Mouse (Mus musculus) limb, embryonic 12.5 days (tissue): Measurements from ENCODE around the gene Nsmf. TPM values are rescaled to one million over a fixed set of nuclear protein-coding genes. Genes with fewer than 3 reads are reported as not detected.
A peak's percentile ranks its signal among the peaks of the same experiment; 100 is the strongest.

Source experiments
- ATAC-seq: fragments of 200-750 bp; cut with Nextera tagmentation; 2 replicates; pipeline ENCODE4 v1.8.0; 2017; ENCODE audit warnings: low read depth, moderate TSS enrichment; ENCODE audit not compliant: insufficient number of reproducible peaks, insufficient read depth, low FRiP score, low TSS enrichment
- H3K27ac ChIP-seq: fragments of 300-500 bp; sonication (generic); 2 replicates; pipeline ENCODE4 v1.5.1; 2016; ENCODE audit warnings: mild to moderate bottlenecking, moderate library complexity
- H3K27me3 ChIP-seq: fragments of 300-500 bp; sonication (generic); 2 replicates; pipeline ENCODE4 v1.6.1; 2016; ENCODE audit warnings: mild to moderate bottlenecking, moderate library complexity
- H3K36me3 ChIP-seq: fragments of 300-500 bp; sonication (generic); 2 replicates; pipeline ENCODE4 v1.6.1; 2016; ENCODE audit warnings: mild to moderate bottlenecking, moderate library complexity
- H3K4me1 ChIP-seq: fragments of 300-500 bp; sonication (generic); replicated peaks from 2 replicates; pipeline ENCODE4 v1.6.1; 2016
- H3K4me2 ChIP-seq: fragments of 300-500 bp; sonication (generic); 2 replicates; pipeline ENCODE4 v1.6.1; 2016; ENCODE audit warnings: mild to moderate bottlenecking, moderate library complexity
- H3K4me3 ChIP-seq: fragments of 300-500 bp; sonication (generic); replicated peaks from 2 replicates; pipeline ENCODE4 v1.5.1; 2016; ENCODE audit warnings: mild to moderate bottlenecking
- H3K9ac ChIP-seq: fragments of 300-500 bp; sonication (generic); replicated peaks from 2 replicates; pipeline ENCODE4 v1.6.1; 2016; ENCODE audit warnings: mild to moderate bottlenecking, moderate library complexity
- H3K9me3 ChIP-seq: fragments of 300-500 bp; sonication (generic); 2 replicates; pipeline ENCODE4 v1.6.1; 2016; ENCODE audit warnings: mild to moderate bottlenecking, moderate library complexity
- WGBS: fragments of 180-500 bp; shearing (Covaris S2); methylation state at CpG from one replicate; pipeline ENCODE4 v1.1.7; 2016; 5-methylcytosine and 5-hydroxymethylcytosine counted together
- polyA plus RNA-seq: library from polyadenylated mRNA; unstranded; fragments of >200 nt; fragmentation: Nextera tagmentation; extraction: Ambion mirVana; gene quantifications from 2 replicates; pipeline ENCODE4 v1.2.1, GENCODE M21; 2016

The Nsmf gene
- polyA plus RNA-seq, 1 experiment from 2014 or later, result 77.8 TPM

GRCm38 (mm10) chr2:25055409-25056155 is 1.4 kb downstream of the Nsmf start:
- H3K4me3 ChIP-seq, result peak overlapping the region; percentile 87
- no peaks in the 10 kb centered on the region for H3K27me3 ChIP-seq
- peak overlapping the region; percentile 86 for H3K4me2 ChIP-seq
- H3K9me3 ChIP-seq, result no peaks in the 10 kb centered on the region
- H3K4me1 ChIP-seq, result peaks cover 11% of the 10 kb centered on the region
- H3K36me3 ChIP-seq, result peaks cover 46% of the 10 kb centered on the region
- 91% methylated on average over 21 of the region's 21 CpGs for WGBS
- H3K27ac ChIP-seq, result no peak overlapping the region
- peak overlapping the region; percentile 77; the same call in 1 of the 2 replicates for H3K9ac ChIP-seq
- no peak for ATAC-seq

GRCm38 (mm10) chr2:25058926-25059325 is 4.8 kb downstream of the Nsmf start:
- Histone ChIP-seq H3K9me3 (no peaks in the 10 kb centered on the region), H3K27ac (no peak overlapping the region), H3K36me3 (peaks cover 65% of the 10 kb centered on the region), H3K27me3 (no peaks in the 10 kb centered on the region), H3K4me1 (peaks cover 11% of the 10 kb centered on the region), H3K9ac (no peak overlapping the region), H3K4me3 (no peak overlapping the region), H3K4me2 (no peak overlapping the region)
- no peak for ATAC-seq
- WGBS, result 88% methylated on average over 7 of the region's 7 CpGs

- no peak overlapping the region for H3K4me2 ChIP-seq
- peaks cover 42% of the 10 kb centered on the region for H3K36me3 ChIP-seq
- ATAC-seq, result no peak
- H3K27ac ChIP-seq, result no peak overlapping the region
- H3K9me3 ChIP-seq, result no peaks in the 10 kb centered on the region
- no peaks in the 10 kb centered on the region for H3K4me1 ChIP-seq
- no peak overlapping the region for H3K9ac ChIP-seq
- no peak overlapping the region for H3K4me3 ChIP-seq
- H3K27me3 ChIP-seq, result no peaks in the 10 kb centered on the region
- 94% methylated on average over 5 of the region's 5 CpGs for WGBS
Observed at GRCm38 (mm10) chr2:25063523-25063922, 9.4 kb downstream of the Nsmf start.

DNA sequence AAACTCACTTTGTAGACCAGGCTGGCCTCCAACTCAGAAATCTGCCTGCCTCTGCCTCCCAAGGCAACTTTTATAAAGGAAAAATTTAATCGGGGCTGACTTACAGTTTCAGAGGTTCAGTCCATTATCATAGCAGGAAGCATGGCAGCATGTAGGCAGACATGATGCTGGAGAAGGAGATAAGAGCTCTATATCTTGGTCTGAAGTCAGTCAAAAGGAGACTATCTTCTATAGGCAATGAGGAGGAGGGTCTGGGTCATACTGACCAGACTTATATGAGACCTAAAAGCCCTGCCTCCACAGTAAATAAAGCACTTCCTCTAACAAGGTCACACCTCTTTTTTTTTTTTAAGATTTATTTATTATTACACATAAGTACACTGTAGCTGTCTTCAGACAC is 10.1 kb downstream of the Nsmf start:
- WGBS, result 93% methylated on average over 1 of the region's 1 CpGs
- H3K36me3 ChIP-seq, result peaks cover 36% of the 10 kb centered on the region
- ATAC-seq, result no peak

GRCm38 (mm10) chr2:25065537-25065936 is 11.4 kb downstream of the Nsmf start:
- no peak overlapping the region for H3K9ac ChIP-seq
- no peaks in the 10 kb centered on the region for H3K9me3 ChIP-seq
- H3K4me3 ChIP-seq, result no peak overlapping the region
- no peaks in the 10 kb centered on the region for H3K4me1 ChIP-seq
- H3K4me2 ChIP-seq, result no peak overlapping the region
- no peak for ATAC-seq
- H3K36me3 ChIP-seq, result peaks cover 24% of the 10 kb centered on the region
- H3K27ac ChIP-seq, result no peak overlapping the region
- H3K27me3 ChIP-seq, result no peaks in the 10 kb centered on the region

More for the DNA sequence above, 10.1 kb downstream of the Nsmf start:
- no peak overlapping the region for H3K4me3 ChIP-seq
- H3K27ac ChIP-seq, result no peak overlapping the region
- H3K9me3 ChIP-seq, result no peaks in the 10 kb centered on the region
- no peak overlapping the region for H3K4me2 ChIP-seq
- H3K27me3 ChIP-seq, result no peaks in the 10 kb centered on the region
- no peak overlapping the region for H3K9ac ChIP-seq
- no peaks in the 10 kb centered on the region for H3K4me1 ChIP-seq

- Histone ChIP-seq H3K4me3 (no peak overlapping the region), H3K36me3 (peaks cover 15% of the 10 kb centered on the region), H3K27me3 (no peaks in the 10 kb centered on the region), H3K4me2 (no peak overlapping the region), H3K27ac (no peak overlapping the region), H3K4me1 (no peaks in the 10 kb centered on the region), H3K9ac (no peak overlapping the region), H3K9me3 (no peaks in the 10 kb centered on the region)
- 84% methylated on average over 4 of the region's 4 CpGs for WGBS
- no peak for ATAC-seq
Observed at GRCm38 (mm10) chr2:25066552-25066951, 12.4 kb downstream of the Nsmf start.

- no peak overlapping the region for H3K27ac ChIP-seq
- H3K36me3 ChIP-seq, result no peaks in the 10 kb centered on the region
- 69% methylated on average over 4 of the region's 4 CpGs for WGBS
- H3K9me3 ChIP-seq, result no peaks in the 10 kb centered on the region
- H3K27me3 ChIP-seq, result no peaks in the 10 kb centered on the region
- H3K4me1 ChIP-seq, result no peaks in the 10 kb centered on the region
- no peak for ATAC-seq
- no peak overlapping the region for H3K4me3 ChIP-seq
- no peak overlapping the region for H3K4me2 ChIP-seq
- H3K9ac ChIP-seq, result no peak overlapping the region
Observed at GRCm38 (mm10) chr2:25069537-25069936, 15.4 kb downstream of the Nsmf start.

- H3K9ac ChIP-seq, result no peak overlapping the region
- no peak overlapping the region for H3K4me3 ChIP-seq
- no peaks in the 10 kb centered on the region for H3K9me3 ChIP-seq
- H3K36me3 ChIP-seq, result no peaks in the 10 kb centered on the region
- 95% methylated on average over 4 of the region's 4 CpGs for WGBS
- ATAC-seq, result no peak
- no peaks in the 10 kb centered on the region for H3K27me3 ChIP-seq
- no peaks in the 10 kb centered on the region for H3K4me1 ChIP-seq
- no peak overlapping the region for H3K4me2 ChIP-seq
- H3K27ac ChIP-seq, result no peak overlapping the region
Observed at GRCm38 (mm10) chr2:25072398-25072797, 18.2 kb downstream of the Nsmf start.

DNA sequence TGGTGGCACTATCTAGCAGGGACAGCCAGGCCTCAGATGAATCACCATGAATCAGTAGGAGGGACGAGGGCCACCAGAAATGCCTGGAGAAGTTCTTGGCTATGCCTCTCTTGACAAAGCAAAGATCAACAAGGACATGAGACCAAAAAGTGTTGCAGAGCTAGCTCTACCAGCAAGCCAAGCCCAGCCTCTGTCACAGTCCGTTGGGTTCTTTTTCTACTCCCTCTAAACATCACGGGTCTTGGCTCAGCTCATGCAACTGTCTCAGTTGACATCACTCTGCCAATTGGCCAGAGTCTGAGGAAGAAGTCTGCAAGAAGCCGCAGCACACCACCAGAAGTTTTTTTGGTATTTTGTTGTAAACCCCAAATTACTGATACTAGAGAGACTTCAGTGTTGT is 21.4 kb downstream of the Nsmf start:
- no peaks in the 10 kb centered on the region for H3K9me3 ChIP-seq
- H3K27ac ChIP-seq, result no peak overlapping the region
- no peak overlapping the region for H3K4me2 ChIP-seq
- 58% methylated on average over 4 of the region's 4 CpGs for WGBS
- no peaks in the 10 kb centered on the region for H3K27me3 ChIP-seq
- H3K4me1 ChIP-seq, result no peaks in the 10 kb centered on the region
- no peaks in the 10 kb centered on the region for H3K36me3 ChIP-seq
- no peak overlapping the region for H3K4me3 ChIP-seq
- ATAC-seq, result no peak
- H3K9ac ChIP-seq, result no peak overlapping the region

DNA sequence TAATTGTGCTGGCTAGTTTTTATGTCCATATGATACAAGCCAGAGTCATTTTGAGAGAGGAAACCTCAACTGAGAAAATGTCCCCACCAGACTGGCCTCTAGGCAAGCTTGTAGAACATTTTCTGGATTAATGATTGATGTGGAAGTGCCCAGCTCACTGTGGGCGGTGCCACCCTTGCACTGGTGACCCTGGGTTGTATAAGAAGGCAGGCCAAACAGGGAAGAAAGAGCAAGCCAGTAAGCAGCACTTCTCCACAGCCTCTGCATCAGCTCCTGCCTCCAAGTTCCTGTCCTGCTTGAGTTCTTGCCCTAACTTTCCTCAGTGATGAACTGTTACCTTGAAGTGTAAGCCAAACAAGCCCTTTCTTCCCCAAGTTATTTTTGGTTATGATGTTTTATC is 24.8 kb downstream of the Nsmf start:
- 60% methylated on average over 1 of the region's 1 CpGs for WGBS

GRCm38 (mm10) chr2:25080076-25080475 is 25.9 kb downstream of the Nsmf start, which contains the start of gene Entpd8:
Gene Entpd8 (plus strand): TSS chr2:25080304.
- H3K4me3 ChIP-seq, result no peak within 1 kb of the TSS
- no peaks in the 10 kb centered on the region for H3K4me1 ChIP-seq
- H3K9ac ChIP-seq, result no peak within 1 kb of the TSS
- H3K27me3 ChIP-seq, result peaks cover 4% of the 10 kb centered on the region; the same call in 1 of the 2 replicates
- H3K9me3 ChIP-seq, result no peaks in the 10 kb centered on the region
- H3K27ac ChIP-seq, result no peak within 1 kb of the TSS
- H3K36me3 ChIP-seq, result no peaks in the 10 kb centered on the region
- 56% methylated on average over 5 of the region's 5 CpGs for WGBS
- H3K4me2 ChIP-seq, result no peak within 1 kb of the TSS
- ATAC-seq, result no peak

More for the DNA sequence above, 24.8 kb downstream of the Nsmf start:
- H3K27me3 ChIP-seq, result peaks cover 4% of the 10 kb centered on the region; the same call in 1 of the 2 replicates
- H3K9me3 ChIP-seq, result no peaks in the 10 kb centered on the region
- ATAC-seq, result no peak
- H3K4me2 ChIP-seq, result no peak overlapping the region
- H3K36me3 ChIP-seq, result no peaks in the 10 kb centered on the region
- no peak overlapping the region for H3K27ac ChIP-seq
- H3K9ac ChIP-seq, result no peak overlapping the region
- H3K4me1 ChIP-seq, result no peaks in the 10 kb centered on the region
- no peak overlapping the region for H3K4me3 ChIP-seq

GRCm38 (mm10) chr2:25083697-25084096 is 29.5 kb downstream of the Nsmf start:
- H3K27me3 ChIP-seq, result peaks cover 7% of the 10 kb centered on the region
- H3K4me1 ChIP-seq, result no peaks in the 10 kb centered on the region
- H3K9ac ChIP-seq, result no peak overlapping the region
- no peak overlapping the region for H3K27ac ChIP-seq
- no peak overlapping the region for H3K4me3 ChIP-seq
- WGBS, result 76% methylated on average over 4 of the region's 4 CpGs
- H3K4me2 ChIP-seq, result no peak overlapping the region
- H3K9me3 ChIP-seq, result no peaks in the 10 kb centered on the region
- H3K36me3 ChIP-seq, result no peaks in the 10 kb centered on the region
- ATAC-seq, result no peak
